Mouse (Mus musculus) spleen, adult 10 weeks (tissue): Measurements from ENCODE around the gene Zfp979. TPM values are rescaled to one million over a fixed set of nuclear protein-coding genes. Genes with fewer than 3 reads are reported as not detected.

Experiments
- polyA plus RNA-seq: library from polyadenylated mRNA; stranded (reverse); fragments of 350-450 nt; fragmentation: Illumina TruSeq; extraction: RNeasy Lipid Tissue Mini Kit (QIAGEN cat#74804); gene quantifications from one replicate; pipeline ENCODE4 v1.2.3, GENCODE M21; 2015; ENCODE audit warnings: low replicate concordance; ENCODE audit not compliant: insufficient read depth

Zfp979 gene
- 2.7 TPM for polyA plus RNA-seq

DNA sequence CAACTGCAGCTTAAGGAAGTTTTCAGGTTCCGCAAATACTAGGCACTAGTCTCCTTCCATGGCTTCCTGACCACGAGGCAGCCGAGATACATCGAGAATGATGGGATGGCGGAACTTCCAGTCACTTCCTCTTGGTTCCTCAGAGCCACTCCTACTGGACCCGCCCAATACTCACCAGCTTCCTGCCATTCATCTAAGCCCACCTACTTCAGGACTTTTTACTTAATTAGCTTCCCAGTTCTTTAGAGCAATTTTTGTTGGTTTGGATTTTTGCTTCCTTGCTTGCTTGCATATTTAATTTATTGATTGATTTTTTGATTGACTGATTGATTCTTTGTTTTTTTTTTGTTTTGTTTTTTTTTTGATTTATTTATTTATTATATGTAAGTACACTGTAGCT, at the start of gene Zfp979:
Zfp979 (minus strand) TSS at position 101 of the 400 bp plus-strand sequence.

Other genes starting within 250 kb of the Zfp979 start
- 3.9 TPM for gene Zfp982, start 150.1 kb downstream of the Zfp979 start, polyA plus RNA-seq
- 0.41 TPM for gene Gm16503, start 102.3 kb downstream of the Zfp979 start, polyA plus RNA-seq
- gene Zfp985, start 89.2 kb downstream of the Zfp979 start, polyA plus RNA-seq, result 0.32 TPM
- not detected for gene Zfp534, start 60.0 kb upstream of the Zfp979 start, polyA plus RNA-seq
- 66.8 TPM for gene Zfp984, start 167.3 kb upstream of the Zfp979 start, polyA plus RNA-seq
- 16.7 TPM for gene Zfp933, start 205.9 kb upstream of the Zfp979 start, polyA plus RNA-seq
- 28.4 TPM for gene Miip, start 226.3 kb upstream of the Zfp979 start, polyA plus RNA-seq
- 18.5 TPM for gene Fv1, start 226.5 kb upstream of the Zfp979 start, polyA plus RNA-seq